Mouse (Mus musculus): ENCODE data around the gene Plcxd1. TPM values are rescaled to one million over a fixed set of nuclear protein-coding genes. Genes with fewer than 3 reads are reported as not detected.
"Not testable (repeated sequence)": the region's sequence is repeated elsewhere in the genome, so short reads cannot be mapped to it uniquely, and the experiment has no call there.

The Plcxd1 gene
- 5.1 and 5.5 TPM in 2 replicates for polyA plus RNA-seq (2012; rRNA removed)

DNA sequence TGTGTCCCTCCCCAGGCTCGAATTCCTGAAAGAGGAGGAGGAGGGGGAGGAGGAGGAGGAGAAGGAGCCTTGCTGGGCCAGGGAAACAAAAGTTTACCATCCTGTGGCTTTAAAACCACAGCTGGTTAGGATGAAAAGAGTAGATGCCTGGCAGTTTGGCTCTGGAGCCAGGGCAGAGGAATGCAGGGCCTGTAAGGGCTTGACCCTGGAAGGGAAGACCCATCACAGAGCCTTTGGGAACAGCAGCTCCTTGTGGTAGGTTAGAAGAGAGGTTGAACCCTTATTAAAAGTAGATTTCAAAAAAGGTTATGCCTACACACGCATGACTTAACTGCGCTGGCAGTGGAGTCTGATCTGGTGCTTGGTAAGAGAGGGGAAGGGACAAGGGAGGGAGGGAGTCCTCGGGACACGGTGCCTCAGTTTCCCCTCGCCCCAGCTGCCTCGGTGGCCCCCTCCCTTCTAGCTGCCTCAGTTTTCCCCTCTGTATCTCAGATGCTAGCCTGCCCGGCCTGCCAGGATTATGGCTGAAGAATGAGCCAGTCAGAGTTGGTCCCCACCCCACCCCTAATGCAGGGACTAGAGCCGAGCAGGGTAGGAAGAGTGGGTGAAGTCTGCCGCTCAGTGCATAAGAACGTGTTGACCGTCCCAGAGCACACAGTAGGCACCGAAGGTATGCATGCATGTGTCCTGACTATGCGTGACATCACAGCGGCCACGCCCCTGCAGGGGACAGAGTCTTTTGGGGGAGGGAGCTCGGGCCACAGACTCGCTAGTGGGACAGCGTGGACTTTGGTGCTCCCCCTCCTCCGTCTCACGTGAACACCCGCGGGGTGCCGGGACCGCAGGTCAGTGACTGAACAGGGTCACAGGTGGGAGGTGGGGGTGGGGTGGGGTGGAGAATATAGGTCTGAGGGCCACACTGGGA is at the start of gene Plcxd1:
Plcxd1 (plus strand) TSS at position 314 of the 925 bp plus-strand sequence.
- DNase-seq (ENCODE audit: low read depth) = no peak

DNA sequence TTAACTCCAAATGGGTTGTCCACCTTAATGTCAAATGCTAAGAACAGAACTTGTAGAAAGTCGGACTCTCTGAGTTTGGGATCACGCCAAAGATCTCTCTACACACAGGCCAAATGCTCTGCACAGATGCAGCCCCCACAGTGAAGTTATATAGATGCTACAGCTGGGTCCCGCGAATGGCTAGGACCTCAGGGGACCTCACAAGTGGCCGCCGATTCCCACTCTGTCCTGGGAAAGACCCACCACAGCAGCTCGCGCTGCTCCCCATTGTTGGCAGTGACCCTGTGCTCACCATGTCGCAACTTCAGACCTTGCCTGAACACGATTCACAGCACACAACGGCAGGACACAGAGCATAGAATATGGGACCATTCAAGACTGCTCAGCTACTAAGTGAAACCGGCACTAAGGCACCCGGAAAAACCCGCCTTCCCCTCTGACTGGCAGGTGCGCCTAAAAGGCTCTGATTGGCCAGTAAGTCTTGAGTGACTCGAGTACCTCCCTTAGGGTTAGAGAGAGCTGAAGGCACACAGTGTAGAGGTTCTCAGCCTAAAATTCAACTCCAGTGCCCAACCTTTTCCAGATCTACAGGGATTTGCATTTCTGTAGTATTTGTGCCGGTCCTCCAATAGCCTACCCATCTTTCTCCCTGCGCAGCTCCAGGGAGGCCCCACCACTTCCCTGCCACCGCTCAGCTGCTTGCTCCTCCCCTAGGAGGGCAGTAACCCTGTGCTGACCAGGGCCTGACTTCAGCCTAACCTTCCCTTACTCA is 41.9 kb upstream of the Plcxd1 start:
- DNase-seq (ENCODE audit: low read depth) = peak; percentile 72

DNA sequence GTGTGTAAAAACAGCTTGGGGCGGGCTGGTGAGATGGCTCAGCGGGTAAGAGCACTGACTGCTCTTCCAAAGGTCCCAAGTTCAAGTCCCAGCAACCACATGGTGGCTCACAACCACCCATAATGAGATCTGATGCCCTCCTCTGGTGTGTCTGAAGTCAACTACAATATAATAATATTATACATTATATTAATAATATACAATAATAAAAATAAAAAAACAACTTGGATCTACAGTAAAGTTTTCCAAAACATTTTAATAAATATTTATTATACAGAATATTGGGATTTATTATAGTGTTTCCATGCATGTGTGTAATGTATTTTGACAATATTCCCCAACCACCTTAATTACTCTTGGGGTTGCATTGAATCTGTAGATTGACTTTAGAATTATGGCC is 27.4 kb upstream of the Plcxd1 start, which contains the start of gene Gm17655:
Gm17655 (minus strand) TSS at position 101 of the 400 bp plus-strand sequence.
- DNase-seq (ENCODE audit: low read depth) = not testable (repeated sequence)

DNA sequence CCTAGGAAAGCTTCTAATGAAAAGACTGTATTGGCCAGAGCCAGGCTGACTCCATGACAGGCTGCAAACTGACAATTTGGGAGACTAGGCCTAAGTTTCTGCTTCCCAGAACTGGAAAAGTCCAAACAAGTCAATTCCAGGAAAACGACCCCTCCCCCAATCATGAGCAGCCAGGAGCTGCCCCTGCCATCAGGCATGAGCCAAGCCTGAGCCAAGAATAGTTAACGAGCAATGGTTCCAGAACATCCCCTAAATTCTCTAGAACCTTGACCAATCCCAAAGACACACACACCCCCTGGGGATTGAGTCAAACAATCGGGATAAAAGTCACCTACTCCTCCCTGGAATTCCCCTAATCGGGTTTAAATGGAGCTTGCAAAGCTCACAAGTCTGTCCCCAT is 16.8 kb upstream of the Plcxd1 start:
- no peak for DNase-seq (ENCODE audit: low read depth)

DNA sequence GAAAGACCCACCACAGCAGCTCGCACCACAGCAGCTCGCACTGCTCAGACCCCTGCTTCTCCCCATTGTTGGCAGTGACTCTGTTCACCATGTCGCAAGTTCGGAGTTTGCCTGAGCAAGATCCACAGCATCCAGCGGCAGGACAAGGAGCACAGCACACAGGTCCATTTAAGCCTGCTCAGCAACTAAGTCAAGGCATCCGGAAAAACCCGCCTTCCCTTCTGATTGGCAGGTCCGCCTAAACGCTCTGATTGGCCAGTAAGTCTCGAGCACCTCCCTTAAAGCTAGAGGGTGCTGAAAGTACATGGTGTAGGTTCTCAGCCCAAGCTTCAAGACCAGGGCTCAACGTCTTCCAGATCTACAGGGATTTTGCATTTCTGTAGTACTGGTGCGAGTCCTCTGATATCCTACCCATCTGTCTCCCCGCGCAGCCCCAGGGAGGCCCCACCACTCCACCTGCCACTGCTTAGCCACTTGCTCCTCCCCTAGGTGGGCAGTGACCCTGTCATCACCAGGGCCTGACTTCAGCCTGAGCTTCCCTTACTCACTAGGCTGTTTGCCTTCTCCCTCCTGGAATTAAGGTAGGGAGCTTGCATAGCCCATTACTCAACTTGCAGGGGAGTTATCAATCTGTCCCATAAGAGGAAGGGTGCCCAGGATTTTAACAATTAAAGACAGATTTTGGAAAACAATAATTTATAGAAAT is 13.5 kb upstream of the Plcxd1 start:
- no peak for DNase-seq (ENCODE audit: low read depth)

DNA sequence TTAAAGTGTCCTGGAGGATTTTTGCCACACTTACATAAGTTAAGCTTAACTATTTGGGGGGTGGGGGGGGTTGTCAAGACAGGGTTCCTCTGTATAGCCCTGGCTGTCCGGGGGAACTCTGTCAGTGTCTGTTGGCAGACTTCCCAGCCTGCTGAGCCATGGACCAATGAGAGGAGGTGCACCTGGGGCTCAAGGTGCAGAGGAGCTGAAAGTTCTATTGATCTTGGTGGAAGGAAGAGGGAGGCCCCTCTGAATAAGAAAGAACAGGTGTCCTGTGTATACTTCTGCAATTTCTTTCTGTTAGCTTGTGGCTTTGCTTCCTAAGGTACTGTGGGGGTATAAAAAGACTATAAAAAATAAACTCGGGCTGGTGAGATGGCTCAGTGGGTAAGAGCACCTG is 8.2 kb upstream of the Plcxd1 start:
- no peak for DNase-seq (ENCODE audit: low read depth)

DNA sequence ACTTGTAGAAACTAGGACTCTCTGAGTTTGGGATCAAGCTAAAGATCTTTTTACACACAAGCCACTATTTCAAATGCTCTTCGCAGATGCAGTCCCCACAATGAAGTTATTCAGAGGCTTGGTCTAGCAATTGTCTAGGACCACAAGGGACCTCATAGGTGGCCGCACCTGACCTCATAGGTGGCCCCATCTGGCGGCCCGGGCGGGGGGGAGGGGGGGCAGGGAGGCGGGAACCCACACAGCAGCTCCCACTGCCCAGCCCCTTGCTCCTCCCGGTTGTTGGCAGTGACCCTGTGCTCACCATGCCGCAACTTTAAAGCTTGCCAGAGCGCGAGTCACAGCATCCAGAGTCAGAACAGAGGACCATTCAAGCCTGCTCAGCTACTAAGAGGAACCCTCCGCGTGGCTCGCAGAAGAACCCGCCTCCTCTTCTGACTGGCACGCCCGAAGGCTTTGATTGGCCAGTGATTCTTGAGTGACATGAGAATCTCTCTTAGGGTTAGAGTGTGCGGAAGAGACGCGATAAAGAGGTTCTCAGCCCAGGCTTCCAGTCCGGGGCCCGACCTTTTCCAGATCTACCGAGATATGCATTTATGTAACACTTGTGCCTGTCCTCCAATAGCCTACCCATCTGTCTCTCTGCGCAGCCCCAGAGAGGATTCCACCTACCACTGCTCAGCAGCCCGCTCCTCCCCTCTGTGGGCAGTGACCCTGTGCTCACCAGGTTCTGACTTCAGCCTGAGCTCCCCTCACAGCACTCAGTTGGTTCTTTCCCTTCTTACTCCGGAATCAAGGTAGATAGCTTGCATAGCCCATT is 5.5 kb upstream of the Plcxd1 start, which contains the start of gene Gm35315:
Gm35315 (minus strand) TSS at position 391 of the 817 bp plus-strand sequence.
- no peak for DNase-seq (ENCODE audit: low read depth)

DNA sequence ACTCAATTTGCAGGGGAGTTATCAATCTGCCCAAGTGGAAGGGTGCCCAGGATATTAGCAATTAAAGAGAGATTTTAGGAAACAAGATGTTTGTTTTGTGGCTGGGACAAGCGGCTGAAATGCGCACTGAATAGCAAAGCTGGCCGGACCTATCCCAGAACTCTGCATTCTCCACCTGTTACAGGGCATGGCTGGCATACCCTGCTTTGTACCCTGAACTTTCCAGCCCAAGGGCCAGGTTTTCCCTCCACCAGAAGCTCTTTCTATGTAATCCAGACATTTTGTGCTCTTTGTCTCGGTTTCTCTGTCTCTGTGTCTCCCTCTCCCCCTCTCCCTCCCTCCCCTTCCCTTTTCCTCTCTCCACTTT is 4.9 kb upstream of the Plcxd1 start:
- DNase-seq (ENCODE audit: low read depth) = no peak

DNA sequence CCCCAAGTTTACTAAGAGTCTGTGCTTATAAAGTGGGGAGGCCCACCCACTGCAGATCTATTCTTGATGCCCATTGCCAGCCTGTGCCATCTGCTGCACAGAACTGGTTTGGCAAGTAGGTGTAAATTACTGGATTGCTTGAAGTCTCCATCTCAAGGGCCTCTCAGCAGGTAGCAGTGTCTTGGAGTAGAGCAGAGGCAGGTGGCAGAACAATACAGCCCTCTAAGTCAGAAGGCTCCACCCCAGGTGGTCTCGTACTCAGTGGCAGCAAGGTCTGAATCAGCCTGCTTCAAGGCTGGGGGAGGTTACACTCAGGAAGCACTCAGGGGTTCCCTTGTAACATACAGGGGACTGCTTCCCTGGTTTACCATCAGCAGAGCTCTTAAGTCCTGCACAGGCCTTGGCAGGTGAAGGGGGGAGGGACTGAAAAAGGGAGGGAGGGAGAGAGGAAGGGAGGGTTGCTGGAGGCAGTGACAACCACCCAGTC is 735 bp upstream of the Plcxd1 start:
- DNase-seq (ENCODE audit: low read depth) = no peak

DNA sequence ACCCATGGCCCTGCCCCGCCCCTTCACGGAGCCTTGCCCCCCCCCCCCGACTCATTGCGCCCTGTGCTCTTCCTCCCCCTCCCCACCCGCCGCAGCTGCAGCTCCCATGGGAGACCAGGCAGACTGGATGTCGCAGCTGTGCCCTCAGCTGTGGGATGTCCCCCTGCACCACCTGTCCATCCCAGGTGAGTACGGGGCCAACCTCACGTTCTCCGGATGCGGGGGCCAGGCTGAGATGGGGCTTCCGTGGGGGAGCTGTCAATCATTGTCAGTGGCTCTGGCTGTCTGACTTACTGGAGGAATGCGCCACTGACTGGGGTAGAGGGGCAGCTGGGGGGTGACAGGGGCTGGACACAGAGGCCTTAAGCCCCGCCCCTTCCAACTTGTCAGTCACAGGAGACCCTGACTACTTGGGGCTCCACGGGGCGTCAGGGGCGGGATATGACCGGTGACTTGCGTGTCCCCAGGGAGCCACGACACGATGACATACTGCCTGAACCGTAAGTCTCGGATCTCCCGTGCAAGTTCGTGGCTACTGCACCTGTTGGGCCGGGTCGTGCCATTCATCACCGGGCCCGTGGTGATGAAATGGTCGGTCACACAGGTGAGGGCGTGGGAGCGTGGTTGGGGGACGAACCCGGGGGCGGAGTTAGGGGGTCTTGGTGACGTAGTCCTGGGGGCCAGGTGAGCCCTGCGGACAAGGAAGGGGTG is 1.3 kb downstream of the Plcxd1 start:
- no peak for DNase-seq (ENCODE audit: low read depth)

DNA sequence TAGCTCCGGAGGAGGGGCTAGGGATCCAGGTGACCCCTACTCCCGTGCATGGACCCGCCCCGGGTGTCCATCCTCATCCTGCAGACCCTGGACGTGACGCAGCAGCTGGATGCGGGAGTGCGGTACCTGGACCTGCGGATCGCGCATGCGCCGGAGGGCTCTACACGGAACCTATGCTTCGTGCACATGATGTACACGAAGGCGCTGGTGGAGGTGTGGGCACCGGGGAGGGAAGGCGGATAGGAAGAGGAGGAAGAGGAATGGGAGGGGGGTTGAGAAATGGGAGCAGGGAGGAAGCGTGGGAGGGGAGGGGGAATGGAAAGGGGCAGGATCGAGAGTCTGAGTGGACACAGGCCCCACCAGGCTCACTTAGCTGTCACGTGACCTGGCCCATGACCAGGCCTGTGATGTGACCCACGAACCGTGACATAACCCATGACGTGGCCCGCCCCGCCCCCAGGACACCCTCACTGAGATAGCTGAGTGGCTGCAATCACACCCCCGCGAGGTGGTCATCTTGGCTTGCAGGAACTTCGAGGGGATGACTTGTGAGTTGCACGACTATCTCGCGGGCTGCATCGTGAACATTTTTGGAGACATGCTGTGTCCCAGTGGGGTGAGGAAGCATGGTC is 2.1 kb downstream of the Plcxd1 start:
- no peak for DNase-seq (ENCODE audit: low read depth)

DNA sequence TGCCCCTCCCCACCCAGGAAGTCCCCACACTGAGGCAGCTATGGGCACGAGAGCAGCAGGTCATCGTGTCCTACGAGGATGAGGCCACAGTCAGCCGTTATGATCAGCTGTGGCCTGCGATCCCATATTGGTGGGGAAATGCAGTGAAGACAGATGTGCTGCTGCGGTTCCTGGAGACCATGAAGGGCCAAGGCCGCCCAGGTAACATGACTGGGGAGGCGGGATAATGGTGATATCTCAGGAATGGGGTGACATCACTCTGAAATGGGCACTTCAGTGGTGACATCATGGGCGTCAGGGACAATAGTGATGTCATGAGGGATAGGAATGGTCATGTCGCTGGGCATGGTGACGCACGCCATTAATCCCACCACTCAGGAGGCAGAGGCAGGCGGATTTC is 2.7 kb downstream of the Plcxd1 start:
- DNase-seq (ENCODE audit: low read depth) = no peak

DNA sequence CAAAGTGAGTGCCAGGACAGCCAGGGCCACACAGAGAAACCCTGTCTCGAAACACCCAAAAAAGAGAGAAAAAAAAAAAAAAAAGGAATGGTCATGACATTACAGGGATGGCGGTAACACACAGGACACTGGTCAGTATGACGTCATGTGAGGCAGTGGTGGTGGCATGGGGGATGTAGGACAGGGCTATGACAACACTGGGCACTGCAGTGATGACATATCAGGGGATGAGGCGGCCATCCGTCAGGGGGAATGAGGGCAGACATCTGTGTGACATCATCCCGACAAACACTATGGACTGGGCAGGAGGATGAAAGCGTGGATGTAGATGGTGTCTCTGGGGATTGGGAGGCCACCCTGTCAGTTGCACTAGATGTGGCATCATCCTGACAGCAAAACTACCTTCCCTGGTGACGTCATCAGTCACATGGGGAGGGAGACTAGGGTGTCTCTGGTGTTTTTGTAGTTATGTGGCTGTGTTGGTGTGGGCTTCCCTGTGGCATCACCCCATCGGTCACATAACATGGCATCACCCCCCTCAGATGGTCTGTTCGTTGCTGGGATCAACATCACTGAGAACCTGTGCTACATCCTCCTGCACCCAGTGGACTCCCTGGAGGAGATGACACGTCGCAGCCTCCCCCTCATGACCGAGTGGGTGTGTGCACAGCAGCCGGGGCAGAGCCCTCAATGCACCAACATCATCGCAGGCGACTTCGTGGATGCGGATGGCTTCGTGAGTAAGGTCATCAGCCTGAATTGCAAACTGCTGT is 3.3 kb downstream of the Plcxd1 start:
- no peak for DNase-seq (ENCODE audit: low read depth)

DNA sequence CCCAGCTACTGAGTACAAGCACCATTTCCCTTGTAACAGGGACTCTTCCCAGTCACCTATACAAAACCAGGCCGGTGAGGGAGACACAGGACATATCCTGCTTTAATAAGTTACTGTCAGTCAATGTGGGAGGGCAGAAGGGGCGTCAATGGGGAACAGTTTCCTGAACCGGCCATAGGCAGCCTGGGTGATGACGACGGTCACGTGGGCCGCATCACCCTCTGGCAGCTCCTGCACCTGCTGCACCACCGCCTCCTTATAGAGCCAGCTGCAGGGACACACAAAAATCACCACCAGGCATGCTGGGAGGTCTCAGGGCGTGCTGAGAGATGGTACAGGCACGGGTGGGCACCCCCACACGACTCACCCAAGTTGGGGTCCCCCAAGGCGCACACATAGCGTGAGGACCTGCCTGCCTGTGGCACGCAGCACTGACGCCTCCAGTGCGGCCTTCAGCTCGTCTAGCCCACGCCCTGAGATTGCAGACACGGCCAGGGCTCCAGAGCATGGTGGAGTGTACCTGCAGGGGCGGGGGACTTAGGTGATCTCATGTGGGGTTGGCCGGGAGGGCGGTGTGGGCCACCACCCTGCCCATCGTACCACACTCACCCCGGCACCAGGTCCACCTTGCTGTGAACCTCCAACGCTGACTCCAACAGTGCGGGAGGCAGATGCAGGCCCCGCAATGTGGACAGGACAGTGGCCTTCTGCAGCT is 4.3 kb downstream of the Plcxd1 start:
- DNase-seq (ENCODE audit: low read depth) = no peak

DNA sequence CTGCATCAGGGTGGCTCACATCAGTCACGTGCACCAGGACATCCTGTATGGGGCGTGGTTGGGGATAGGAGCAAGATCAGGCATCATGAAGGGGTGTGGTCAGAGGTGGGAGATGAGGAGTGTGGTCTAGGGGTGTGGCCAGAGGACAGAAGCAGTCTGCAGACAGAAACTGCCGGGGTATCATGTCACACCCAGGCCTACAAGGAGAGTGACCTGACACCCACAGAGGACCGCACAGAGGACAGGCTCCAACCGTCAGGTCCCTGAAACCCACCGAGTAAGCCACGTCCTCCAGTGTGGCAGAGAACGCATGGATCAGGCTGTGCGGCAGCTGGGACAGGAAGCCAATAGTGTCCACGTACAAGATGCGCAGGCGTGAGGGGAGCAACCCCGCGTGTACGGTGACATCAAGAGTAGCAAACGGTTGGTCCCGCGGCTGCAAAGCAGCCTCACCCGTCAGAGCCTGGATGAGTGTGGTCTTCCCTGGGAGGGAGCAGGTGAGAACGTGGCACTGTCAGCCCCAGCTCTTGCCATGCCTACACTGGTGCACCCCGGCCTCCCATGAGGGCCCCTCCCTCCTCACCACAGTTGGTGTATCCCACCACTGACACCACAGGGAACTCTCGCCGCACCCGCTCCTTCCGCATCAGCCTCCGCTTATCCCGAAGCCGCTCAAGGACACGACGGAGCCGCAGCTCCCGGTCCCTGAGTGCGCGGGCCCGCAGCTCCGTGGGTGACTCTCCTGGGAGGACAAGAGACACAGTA is 5.0 kb downstream of the Plcxd1 start:
- no peak for DNase-seq (ENCODE audit: low read depth)

DNA sequence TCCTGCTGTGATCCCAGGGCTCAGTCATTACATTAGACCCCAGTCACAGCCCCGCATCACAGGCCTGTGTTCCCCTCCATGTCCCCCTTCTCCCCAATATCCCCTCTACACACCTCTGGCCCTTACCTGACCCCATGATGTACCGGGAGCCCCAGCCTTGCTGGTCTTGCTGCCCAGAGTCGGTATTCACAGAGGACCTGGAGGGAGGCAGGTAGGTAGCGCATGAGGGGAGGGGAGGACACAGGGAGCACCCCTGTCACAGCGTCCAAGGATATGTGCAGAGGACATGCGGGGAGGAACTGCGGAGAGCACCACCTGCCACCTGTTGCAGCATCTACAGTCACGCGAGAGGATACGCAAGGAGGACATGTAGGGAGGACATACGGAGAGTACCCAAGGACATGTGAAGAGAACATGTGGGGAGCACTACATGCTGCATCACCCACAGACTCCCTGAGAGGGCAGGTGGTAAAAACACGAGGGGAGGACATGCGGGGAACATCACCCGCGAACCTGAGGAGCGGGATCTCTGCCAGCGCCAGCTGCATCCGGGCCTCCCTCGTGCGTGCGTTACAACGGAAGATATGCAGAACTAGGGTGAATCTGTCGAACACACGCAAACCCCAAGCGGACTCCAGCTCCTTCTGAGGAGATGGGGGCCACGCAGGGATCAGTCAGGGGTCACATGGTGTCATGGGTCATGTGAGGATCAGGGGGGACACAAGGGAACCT is 6.5 kb downstream of the Plcxd1 start:
- no peak for DNase-seq (ENCODE audit: low read depth)

Measured in gonadal fat pad, adult 2 months (tissue).